Mouse (Mus musculus): ENCODE data around the gene Jph3. TPM values are rescaled to one million over a fixed set of nuclear protein-coding genes. Genes with fewer than 3 reads are reported as not detected.

Jph3 gene
- total RNA-seq, 2 experiments from 2014 or later, result 280 to 293 TPM

DNA sequence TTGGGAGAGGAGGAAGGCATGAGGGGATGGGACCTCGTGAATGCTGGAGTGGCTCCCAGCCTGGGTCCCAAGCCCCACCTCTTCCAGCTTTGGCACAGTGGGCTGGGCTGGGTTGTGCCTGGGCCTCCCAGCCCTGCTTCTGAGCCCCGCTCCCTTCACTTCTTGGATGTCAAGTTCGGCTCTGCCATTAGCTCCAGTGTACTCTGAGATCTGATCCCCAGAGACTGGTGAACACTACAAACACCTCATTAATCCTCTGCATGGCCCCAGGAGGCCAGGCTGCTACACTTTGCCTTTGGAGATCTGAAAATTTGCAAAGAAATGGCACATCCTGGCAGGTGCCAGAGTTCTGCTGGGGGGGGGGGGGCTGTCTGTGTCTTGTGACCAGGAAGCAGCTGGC is 39.7 kb downstream of the Jph3 start:
- DNase-seq (ENCODE audit: low spot score in 2 of 2), result no peak
- intact Hi-C loops (cut with DNase I), result loop anchor here (5.0 kb wide), 1 partner anchor 37 kb away; no protein-coding TSS in a partner anchor

DNA sequence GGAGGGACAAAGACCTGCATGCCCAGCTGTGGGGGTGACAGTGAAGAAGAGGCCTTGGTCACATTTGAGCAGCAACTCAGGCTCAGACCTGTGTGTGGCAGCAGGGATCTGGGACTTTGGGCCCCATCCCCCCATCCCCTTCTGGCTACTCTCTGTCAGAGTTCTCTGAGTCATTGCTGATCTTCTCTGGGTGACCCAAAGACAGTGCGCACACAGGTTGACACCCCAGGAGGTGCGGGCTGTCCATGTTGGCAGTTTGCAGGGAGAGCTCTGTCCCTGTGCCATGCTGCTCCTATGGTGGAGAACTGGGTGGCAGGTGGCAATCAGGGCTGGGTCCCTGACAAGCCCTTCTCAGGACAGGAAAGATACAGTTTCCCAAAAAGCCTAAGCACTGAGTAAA is 40.2 kb downstream of the Jph3 start:
- intact Hi-C loops (cut with DNase I), result loop anchor here (5.0 kb wide), 1 partner anchor 37 kb away; no protein-coding TSS in a partner anchor
- no peak for DNase-seq (ENCODE audit: low spot score in 2 of 2)

DNA sequence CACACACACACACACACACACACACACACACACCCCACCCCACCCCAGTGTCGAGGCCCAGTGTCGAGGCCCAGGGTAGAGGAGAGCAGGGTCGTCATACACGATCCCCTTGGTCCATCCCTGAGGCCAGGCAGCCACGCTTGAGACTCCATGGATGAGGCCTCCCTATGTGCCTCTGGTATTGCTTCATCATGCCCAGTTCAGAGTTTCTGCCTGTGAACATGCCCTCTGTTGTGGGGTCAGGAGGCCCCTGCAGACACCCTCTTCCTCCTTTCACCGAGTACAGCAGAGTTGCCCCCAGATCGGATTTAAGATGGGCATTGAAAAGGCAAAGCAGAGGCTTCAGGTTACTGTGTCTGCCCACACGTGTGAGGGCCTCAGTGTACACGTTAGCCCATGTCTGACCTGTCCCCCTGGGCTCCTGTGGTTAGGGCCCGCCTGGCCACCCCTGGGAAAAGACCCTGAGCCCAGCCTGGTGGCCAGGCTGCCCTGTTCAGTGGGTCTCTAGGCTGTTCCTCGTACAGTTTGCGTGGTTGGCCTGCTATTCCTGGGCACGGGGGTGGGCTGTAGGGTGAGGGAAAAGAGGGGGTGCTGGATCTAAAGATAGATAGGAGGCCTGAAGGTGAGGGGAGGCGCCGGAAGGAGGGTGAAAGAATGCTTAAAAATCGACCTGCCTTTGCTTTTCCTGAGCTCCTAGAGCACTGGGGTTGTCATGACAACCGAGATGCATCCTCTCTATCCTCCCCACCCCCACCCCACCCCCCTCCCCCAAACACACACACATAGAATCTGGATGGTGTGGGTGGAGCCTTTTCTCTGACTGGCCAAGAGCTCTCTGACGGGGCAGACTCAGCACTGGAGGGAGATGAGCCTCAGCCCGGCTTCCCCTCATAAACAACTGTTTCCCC is 41.7 kb downstream of the Jph3 start:
- DNase-seq (ENCODE audit: low spot score in 2 of 2), result peak in 1 of 2 experiments; percentile 49

DNA sequence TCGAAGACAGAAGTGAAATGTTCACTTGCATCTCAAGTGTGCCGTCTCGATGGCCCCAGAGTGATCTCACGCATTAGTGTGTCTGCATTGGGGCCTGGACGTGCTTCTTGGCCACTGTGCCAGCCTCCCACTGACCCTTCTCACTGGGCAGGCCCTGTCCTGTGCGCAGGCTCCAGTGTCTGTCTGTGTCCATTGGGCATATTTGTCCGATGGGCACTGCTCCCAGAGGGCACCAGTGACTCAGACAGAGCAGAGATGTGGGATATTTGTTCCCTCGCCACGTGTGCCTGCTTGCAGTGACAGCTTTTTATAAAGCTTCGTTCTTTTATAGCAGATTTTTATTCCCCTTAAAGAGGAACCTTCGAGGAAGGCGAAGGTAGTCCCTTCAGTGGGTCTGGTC is 44.5 kb downstream of the Jph3 start:
- intact Hi-C loops (cut with DNase I), result no loop called here
- DNase-seq (ENCODE audit: low spot score in 2 of 2), result no peak

More for the DNA sequence above, 41.7 kb downstream of the Jph3 start:
- intact Hi-C loops (cut with DNase I), result no loop called here

DNA sequence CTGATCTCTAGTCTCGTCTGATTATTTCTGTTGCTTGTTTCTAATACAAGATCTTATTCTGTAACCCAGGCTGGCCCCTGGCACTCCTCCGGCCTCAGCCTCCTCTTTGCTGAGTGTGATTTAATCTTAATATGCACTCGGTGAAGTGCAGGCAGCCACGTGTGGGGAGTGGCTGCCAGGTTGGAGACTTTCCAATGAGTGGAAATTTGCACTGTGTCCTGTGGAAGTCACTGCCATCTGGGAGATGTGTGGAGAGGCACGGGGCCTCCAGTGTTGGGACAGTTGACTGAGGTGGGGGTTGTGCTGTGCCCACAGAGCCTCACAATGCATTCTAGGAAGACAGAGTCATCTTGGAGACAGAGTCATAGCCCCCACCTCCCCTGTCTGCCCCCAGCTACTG is 53.1 kb downstream of the Jph3 start:
- DNase-seq (ENCODE audit: low spot score in 2 of 2), result no peak
- intact Hi-C loops (cut with DNase I), result no loop called here

DNA sequence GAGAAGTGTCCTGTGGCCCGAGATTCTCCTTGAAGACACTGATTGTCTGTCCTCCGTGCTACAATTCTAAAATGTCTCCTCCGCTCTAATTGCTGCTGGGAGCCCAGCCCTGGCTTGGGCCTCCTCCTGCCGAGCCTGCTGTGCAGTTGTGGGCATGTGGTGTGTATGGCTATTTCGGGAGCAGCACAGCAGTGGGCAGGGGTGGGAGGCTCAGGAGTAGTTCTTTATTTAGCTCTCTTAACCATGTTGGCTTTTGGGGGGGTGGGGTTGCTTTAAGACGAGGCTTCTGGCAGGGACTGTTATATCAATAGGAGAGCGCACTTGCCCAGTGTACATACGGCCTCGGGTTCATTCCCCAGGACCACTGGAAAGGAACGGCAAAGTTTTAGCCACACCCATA is 57.1 kb downstream of the Jph3 start:
- intact Hi-C loops (cut with DNase I), result loop anchor here (5.0 kb wide), 1 partner anchor 54 kb away; no protein-coding TSS in a partner anchor
- peak; percentile 74 to 81 for DNase-seq (ENCODE audit: low spot score in 2 of 2)

DNA sequence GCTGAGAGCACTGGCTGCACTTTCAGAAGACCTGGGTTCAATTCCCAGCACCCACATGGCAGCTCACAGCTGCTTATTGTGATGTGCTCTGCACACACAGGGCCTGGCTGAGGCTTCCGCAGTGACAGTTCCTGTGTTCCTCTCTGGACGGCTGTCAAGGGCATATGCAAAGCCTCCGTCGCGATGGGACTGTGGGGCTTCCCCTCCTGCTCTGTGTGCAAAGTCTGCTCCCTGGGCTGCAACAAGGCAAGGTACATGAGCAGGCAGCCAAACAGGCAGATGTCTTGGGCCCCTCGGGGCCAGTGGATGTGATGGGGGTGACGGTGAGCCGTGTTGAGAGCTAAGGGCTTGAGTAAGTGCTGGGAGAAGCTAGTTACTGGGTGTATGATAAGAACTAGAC is 59.4 kb downstream of the Jph3 start:
- DNase-seq (ENCODE audit: low spot score in 2 of 2), result no peak
- intact Hi-C loops (cut with DNase I), result loop anchor here (5.0 kb wide), 1 partner anchor 56 kb away; no protein-coding TSS in a partner anchor

DNA sequence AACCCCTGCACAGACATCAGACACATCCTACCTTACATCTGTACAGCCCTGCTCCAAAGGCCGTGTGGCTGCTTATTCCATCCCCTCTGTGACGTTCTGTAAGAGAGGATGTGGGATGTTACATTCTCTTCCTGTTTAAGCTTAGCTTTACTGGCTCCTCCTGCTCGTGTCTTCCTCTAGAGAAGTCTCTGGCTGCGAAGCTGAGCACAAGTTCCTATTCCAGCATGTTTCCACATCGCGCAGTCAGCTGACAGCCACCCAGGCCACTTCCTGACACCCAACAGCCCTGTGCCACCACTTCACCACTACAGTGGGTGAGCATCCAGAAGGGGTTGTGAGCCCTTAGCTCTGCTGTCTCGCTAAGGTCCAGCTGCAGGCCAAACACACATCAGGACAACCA is 62.7 kb downstream of the Jph3 start:
- intact Hi-C loops (cut with DNase I), result no loop called here
- no peak for DNase-seq (ENCODE audit: low spot score in 2 of 2)

DNA sequence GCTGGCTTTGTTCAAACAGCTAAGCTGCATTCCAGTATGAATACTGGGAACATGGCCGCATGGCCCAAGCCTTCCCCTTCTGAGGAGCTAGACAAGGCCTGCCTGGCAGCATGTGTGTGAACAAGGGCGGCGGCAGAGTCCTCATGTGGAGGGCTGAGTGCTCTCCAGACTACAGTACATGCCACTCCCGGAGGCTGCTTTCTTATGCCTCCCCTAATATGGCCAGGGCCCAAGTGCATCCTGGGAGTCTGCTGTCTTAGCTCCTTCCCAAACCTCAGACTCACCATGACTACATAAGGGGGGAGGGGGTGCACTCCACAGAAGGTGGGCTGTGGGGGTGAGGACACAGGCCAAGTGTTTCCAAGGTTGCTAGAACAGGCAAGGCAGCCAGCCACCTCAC is 63.2 kb downstream of the Jph3 start:
- intact Hi-C loops (cut with DNase I), result no loop called here
- no peak for DNase-seq (ENCODE audit: low spot score in 2 of 2)

DNA sequence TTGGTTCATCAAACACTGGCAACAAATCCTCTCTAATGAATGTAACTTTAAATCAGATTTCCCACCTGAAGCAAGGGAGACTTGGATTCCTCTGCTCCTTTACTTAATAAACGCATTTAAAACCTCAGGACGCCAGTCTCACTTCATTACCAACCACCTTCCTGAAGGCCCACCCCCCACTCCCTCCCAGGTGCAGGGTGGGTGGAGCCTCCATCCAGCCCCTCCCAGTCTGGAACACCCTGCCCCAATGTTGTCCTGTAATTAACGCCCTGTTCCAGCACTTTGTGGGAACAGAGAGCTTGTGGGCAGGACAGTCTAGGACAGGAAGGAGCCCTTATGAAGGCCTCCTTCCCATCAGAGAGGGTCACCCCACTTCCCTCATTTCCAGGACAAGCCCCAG is 64.7 kb downstream of the Jph3 start:
- intact Hi-C loops (cut with DNase I), result no loop called here
- DNase-seq (ENCODE audit: low spot score in 2 of 2), result no peak

DNA sequence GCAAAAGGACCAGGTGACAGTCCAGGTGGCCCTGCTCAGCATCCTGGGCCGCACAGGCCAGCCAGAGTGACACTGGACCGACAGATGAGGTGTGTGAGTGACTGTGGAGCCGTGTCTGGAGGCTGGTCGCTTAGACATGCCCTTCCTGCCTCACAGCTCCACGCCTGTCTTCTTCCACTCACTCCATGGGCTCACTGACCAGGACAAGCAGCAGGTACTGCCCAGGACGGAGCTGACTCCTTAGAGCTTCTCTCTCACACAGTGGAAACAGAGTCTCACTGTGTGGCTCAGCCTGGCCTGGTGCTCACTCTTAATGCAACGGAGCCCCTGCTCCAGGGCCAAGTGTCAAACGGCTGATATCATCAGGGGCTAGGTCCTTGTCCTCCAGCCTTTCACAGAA is 66.0 kb downstream of the Jph3 start:
- intact Hi-C loops (cut with DNase I), result no loop called here
- no peak for DNase-seq (ENCODE audit: low spot score in 2 of 2)

DNA sequence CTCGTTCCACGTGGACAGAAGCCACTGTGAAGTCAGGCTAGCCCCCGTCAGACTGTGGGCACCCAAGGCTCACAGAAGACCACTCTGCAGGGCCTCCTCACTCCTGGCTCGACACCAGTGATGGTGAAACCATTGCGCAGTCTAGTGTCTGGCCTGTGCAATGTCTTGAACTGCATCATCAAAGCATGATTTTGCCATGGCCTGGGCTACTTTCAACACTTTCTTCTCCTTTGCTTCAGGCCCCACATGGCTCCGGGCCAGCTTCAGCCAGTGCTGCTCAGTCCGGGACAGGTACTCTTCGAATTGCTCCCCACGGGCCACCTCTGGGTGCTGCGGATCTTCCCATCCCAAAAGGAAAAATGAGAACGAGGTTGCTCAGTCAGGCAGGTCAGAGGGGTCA is 67.0 kb downstream of the Jph3 start:
- no peak for DNase-seq (ENCODE audit: low spot score in 2 of 2)
- intact Hi-C loops (cut with DNase I), result no loop called here

DNA sequence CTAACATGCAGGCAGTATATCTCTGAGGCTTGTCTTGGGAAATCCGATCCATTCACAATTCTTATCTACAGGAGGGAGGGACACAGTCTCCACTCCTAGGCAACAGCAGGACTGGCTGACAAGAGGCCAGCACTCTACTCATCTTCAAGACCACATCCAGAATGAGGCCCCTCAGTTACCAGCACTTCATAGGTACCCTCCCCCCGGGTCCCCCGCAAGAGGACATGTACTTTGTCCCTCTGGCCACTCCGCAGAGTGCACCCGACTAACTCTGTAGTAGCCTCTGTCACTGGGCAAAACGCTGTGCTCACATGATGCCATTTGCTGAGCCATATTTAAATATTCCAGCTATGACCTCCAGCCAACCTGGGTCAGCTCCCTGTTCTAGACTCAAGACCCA is 69.0 kb downstream of the Jph3 start:
- DNase-seq (ENCODE audit: low spot score in 2 of 2), result no peak
- intact Hi-C loops (cut with DNase I), result no loop called here

DNA sequence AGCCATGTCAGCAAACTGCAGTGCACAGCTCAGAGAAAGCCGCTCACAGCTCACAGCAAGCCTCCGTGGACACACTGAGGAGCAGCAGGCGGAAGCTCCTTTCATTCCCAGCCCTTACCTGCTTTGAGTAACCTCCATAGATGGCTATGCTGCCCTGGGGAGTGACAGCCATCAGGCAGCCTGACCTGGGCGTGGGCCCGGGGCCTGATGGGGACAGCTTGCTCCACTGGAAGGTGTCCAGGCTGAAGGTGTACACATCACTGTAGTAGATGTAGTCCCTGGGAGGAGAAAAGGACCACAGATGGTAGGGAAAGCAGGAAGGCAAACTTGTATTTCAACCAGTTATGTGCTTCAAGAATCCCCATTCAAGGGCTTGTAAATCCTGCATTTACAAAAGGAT is 75.4 kb downstream of the Jph3 start:
- DNase-seq (ENCODE audit: low spot score in 2 of 2), result no peak
- intact Hi-C loops (cut with DNase I), result no loop called here

DNA sequence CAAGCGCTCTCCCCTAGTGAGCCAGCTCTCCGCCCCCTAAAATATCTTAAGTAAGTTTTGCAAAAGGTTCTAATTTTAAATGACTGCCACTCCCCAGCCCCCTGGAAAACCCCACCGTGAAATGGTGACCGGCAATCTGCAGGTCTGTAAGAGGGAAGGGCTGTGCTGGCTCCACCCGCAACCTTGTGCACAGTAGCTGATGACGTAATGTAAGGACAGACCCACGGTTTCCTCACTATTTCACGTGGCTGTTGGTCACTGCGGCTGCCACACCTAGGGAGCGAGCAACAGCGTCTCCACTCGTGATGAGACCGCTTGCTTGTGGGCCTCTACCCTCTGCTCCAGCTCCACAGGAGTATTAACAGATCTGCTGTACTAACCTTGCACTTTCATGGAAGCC is 76.7 kb downstream of the Jph3 start:
- DNase-seq (ENCODE audit: low spot score in 2 of 2), result no peak
- intact Hi-C loops (cut with DNase I), result no loop called here

DNA sequence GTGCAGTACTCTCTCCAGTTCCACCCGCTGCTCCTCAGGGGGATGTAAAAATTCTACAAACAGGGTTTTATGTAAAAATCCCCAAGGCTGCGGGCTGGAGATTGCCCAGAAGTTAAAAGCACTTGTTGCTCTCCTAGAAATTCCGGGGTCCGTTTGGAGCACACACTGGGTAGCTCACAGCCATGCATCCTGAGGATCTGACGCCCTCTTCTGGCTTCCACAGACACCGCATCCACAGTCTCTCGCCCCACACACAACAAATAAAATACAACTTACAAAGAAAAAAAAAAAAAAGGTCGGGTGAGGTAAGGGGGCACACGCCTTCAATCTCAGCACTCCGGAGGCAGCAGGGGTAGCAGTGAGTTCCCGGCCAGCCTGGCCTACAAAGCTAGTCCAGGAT is 78.6 kb downstream of the Jph3 start:
- intact Hi-C loops (cut with DNase I), result no loop called here
- no peak for DNase-seq (ENCODE audit: low spot score in 2 of 2)

DNA sequence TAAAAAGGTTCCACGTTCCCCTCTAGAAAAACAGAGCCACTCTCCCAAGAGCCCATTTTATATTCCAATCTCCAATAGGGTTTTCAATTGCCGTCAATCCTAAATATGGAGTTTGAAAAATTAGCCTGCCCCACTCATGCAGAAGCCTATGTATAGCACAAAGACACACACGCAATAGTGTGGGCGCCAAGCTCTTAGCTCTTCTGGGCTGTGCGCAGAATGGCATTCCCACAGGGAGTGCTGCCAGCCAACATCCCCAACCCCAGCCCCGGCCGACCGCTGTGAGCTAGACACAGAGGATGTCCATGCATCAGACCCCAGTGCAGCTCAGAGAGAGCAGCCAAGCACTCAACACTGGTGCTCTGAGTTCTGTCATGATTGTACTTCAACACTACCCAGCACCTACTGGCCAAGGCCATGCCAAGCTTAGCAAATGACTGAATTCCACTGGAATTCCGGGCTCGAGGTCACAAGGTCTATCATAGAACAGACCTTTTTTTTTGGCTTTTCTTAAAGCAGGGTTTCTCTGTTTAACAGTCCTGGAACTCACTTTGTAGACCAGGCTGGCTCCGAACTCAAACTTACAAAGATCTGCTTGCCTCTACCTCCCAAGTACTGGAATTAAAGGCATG is 80.2 kb downstream of the Jph3 start:
- peak; percentile 54 to 75 for DNase-seq (ENCODE audit: low spot score in 2 of 2)
- intact Hi-C loops (cut with DNase I), result no loop called here

DNA sequence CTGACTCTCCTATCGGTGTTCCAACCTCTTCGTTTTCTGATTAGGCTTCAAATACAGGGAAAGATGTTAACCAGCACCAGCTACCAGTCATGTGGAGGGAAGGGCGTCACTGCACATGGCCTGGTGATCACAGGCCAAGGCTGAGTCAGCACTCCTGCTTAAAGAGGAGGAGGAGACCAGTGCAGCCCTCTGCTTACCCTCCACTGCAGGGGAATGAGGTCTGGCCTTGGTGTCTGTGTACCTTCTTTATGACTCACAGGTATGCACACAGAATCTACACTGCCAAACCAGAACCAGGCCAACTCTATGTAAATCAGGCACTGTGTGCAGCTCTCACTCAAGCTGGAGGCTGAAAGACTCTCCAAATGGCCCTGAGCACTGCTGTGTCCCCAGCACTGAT is 82.1 kb downstream of the Jph3 start:
- intact Hi-C loops (cut with DNase I), result no loop called here
- DNase-seq (ENCODE audit: low spot score in 2 of 2), result no peak

DNA sequence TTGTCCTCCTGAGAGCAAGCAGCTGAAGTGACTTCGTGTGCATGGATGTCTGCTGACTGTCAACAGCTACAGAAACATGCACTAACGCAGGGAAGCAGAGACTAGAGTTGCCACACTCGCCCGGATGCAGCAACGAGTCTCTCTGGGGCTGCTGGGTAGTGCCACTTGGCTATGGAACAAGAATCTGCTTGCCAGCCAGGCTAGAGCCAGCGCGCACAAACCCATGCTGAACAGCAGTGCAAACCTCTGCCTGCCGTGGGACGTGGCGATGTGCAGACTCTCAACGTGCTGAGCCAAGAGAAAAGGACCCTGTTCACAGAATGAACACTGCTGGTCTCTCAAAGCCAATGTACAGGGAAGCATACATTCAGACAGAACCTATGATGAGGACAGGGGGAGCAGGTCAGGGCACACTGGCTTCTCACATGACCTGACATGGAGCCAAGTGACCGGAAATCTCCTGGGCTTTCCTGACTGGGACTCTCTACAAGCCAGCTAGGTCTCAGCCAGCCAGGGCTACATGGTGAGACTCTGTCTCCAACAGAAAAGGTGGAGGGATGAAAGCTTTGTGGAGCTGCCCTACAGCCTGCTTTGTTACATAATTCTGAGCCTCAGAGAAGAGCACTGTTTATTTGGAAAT is 82.6 kb downstream of the Jph3 start:
- peak in 1 of 2 experiments; percentile 44 for DNase-seq (ENCODE audit: low spot score in 2 of 2)
- intact Hi-C loops (cut with DNase I), result no loop called here

DNA sequence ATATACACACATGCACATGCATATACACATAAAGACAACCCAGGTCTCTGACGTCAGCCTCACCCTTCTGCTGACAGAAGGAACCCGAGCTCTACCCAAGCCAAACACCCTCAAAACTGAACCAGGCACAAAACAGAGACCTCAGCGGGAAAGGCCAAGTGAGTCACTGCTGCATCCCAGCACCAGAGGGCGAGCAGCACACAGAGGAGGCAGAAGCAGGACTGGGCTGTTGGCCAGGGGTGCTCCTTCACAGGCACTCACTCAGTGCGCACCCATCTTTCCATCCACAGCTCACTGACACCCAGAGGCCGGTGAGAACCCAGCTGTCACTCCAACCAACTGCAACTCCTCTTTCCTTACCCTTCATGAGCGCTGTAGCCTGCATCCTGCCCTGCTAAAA is 88.8 kb downstream of the Jph3 start:
- intact Hi-C loops (cut with DNase I), result no loop called here
- DNase-seq (ENCODE audit: low spot score in 2 of 2), result no peak

DNA sequence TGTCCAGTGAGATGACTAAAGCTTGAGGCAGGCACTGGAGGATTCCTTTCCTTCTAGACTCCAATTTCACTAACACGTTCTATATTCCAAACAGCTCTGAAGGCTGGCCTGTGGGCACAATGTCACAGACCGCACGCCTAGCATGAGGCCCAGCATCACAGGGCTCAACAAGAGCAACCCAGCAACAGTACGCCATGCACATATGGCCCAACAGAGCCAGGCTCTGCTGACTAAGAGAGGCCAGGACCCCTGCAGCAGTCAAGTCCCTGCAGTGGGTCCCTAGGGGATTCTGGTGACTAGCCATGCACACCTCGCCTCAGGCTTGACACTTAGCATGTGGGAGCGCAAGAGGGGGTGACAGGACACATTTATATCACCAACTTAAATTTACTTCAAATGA is 91.4 kb downstream of the Jph3 start:
- intact Hi-C loops (cut with DNase I), result no loop called here
- no peak for DNase-seq (ENCODE audit: low spot score in 2 of 2)

All from left cerebral cortex, postnatal 36 days (tissue).